Mouse (Mus musculus): ENCODE measurements around the gene Lrrc8a. TPM values are rescaled to one million over a fixed set of nuclear protein-coding genes. Genes with fewer than 3 reads are reported as not detected.
A peak's percentile ranks its signal among the peaks of the same experiment; 100 is the strongest.

The Lrrc8a gene
- polyA plus RNA-seq, 1 experiment from 2014 or later: 42.9 TPM

- ATAC-seq (ENCODE audit: insufficient number of reproducible peaks, low FRiP score, low TSS enrichment, low read depth): no peak
- H3K9me3 ChIP-seq (replicated peaks): no peaks in the 10 kb centered on the region
- H3K27ac ChIP-seq (replicated peaks): no peak overlapping the region
- 76% methylated on average over 6 of the region's 6 CpGs for WGBS
- H3K36me3 ChIP-seq: no peaks in the 10 kb centered on the region
- H3K4me2 ChIP-seq (replicated peaks): no peak overlapping the region
- no peak overlapping the region for H3K4me3 ChIP-seq (replicated peaks)
- H3K4me1 ChIP-seq: peaks cover 1% of the 10 kb centered on the region; the same call in 1 of the 2 replicates
- H3K9ac ChIP-seq: no peak overlapping the region
- no peaks in the 10 kb centered on the region for H3K27me3 ChIP-seq
Measured at GRCm38 (mm10) chr2:30211408-30212168, 25.9 kb upstream of the Lrrc8a start.

- Histone ChIP-seq H3K27ac (replicated peaks) (no peak overlapping the region), H3K4me2 (replicated peaks) (no peak overlapping the region), H3K4me3 (replicated peaks) (no peak overlapping the region), H3K4me1 (no peaks in the 10 kb centered on the region), H3K9ac (no peak overlapping the region), H3K9me3 (replicated peaks) (no peaks in the 10 kb centered on the region), H3K36me3 (no peaks in the 10 kb centered on the region), H3K27me3 (no peaks in the 10 kb centered on the region)
- ATAC-seq (ENCODE audit: insufficient number of reproducible peaks, low FRiP score, low TSS enrichment, low read depth): no peak
- 72% methylated on average over 4 of the region's 4 CpGs for WGBS
Measured at GRCm38 (mm10) chr2:30212169-30212545, 25.4 kb upstream of the Lrrc8a start.

GRCm38 (mm10) chr2:30212951-30213350 is 24.6 kb upstream of the Lrrc8a start:
- Histone ChIP-seq H3K9me3 (replicated peaks) (no peaks in the 10 kb centered on the region), H3K36me3 (no peaks in the 10 kb centered on the region), H3K4me2 (replicated peaks) (no peak overlapping the region), H3K9ac (no peak overlapping the region), H3K27me3 (no peaks in the 10 kb centered on the region), H3K27ac (replicated peaks) (no peak overlapping the region), H3K4me1 (no peaks in the 10 kb centered on the region), H3K4me3 (replicated peaks) (no peak overlapping the region)
- no peak for ATAC-seq (ENCODE audit: insufficient number of reproducible peaks, low FRiP score, low TSS enrichment, low read depth)
- 76% methylated on average over 1 of the region's 1 CpGs for WGBS

GRCm38 (mm10) chr2:30214745-30215144 is 22.8 kb upstream of the Lrrc8a start:
- no peak for ATAC-seq (ENCODE audit: insufficient number of reproducible peaks, low FRiP score, low TSS enrichment, low read depth)
- WGBS: 86% methylated on average over 3 of the region's 3 CpGs
- no peaks in the 10 kb centered on the region for H3K9me3 ChIP-seq (replicated peaks)
- no peak overlapping the region for H3K4me3 ChIP-seq (replicated peaks)
- H3K27me3 ChIP-seq: no peaks in the 10 kb centered on the region
- no peak overlapping the region for H3K4me2 ChIP-seq (replicated peaks)
- H3K27ac ChIP-seq (replicated peaks): no peak overlapping the region
- no peak overlapping the region for H3K9ac ChIP-seq
- no peaks in the 10 kb centered on the region for H3K4me1 ChIP-seq
- no peaks in the 10 kb centered on the region for H3K36me3 ChIP-seq

GRCm38 (mm10) chr2:30215493-30215892 is 22.0 kb upstream of the Lrrc8a start:
- Histone ChIP-seq H3K4me3 (replicated peaks) (no peak overlapping the region), H3K9me3 (replicated peaks) (no peaks in the 10 kb centered on the region), H3K27me3 (no peaks in the 10 kb centered on the region), H3K9ac (no peak overlapping the region), H3K36me3 (no peaks in the 10 kb centered on the region), H3K4me2 (replicated peaks) (no peak overlapping the region), H3K4me1 (no peaks in the 10 kb centered on the region), H3K27ac (replicated peaks) (no peak overlapping the region)
- 81% methylated on average over 6 of the region's 6 CpGs for WGBS
- no peak for ATAC-seq (ENCODE audit: insufficient number of reproducible peaks, low FRiP score, low TSS enrichment, low read depth)

GRCm38 (mm10) chr2:30216293-30216692 is 21.2 kb upstream of the Lrrc8a start:
- 88% methylated on average over 5 of the region's 5 CpGs for WGBS
- Histone ChIP-seq H3K9me3 (replicated peaks) (no peaks in the 10 kb centered on the region), H3K4me2 (replicated peaks) (no peak overlapping the region), H3K36me3 (no peaks in the 10 kb centered on the region), H3K4me1 (no peaks in the 10 kb centered on the region), H3K27ac (replicated peaks) (no peak overlapping the region), H3K9ac (no peak overlapping the region), H3K27me3 (no peaks in the 10 kb centered on the region), H3K4me3 (replicated peaks) (no peak overlapping the region)
- no peak for ATAC-seq (ENCODE audit: insufficient number of reproducible peaks, low FRiP score, low TSS enrichment, low read depth)

GRCm38 (mm10) chr2:30235593-30235992 is 1.9 kb upstream of the Lrrc8a start:
- Histone ChIP-seq H3K27me3 (no peaks in the 10 kb centered on the region), H3K36me3 (peaks cover 10% of the 10 kb centered on the region; the same call in 1 of the 2 replicates), H3K9ac (no peak overlapping the region), H3K4me2 (replicated peaks) (no peak overlapping the region), H3K9me3 (replicated peaks) (0 out of 2 replicates have a peak, but pooled peaks cover 1% of the 10 kb centered on the region), H3K4me1 (peaks cover 29% of the 10 kb centered on the region), H3K27ac (replicated peaks) (no peak overlapping the region), H3K4me3 (replicated peaks) (no peak overlapping the region)
- ATAC-seq (ENCODE audit: insufficient number of reproducible peaks, low FRiP score, low TSS enrichment, low read depth): no peak
- 75% methylated on average over 5 of the region's 5 CpGs for WGBS

GRCm38 (mm10) chr2:30236426-30237198 is 903 bp upstream of the Lrrc8a start:
- 3% methylated on average over 18 of the region's 18 CpGs for WGBS

GRCm38 (mm10) chr2:30237881-30238280 is 366 bp downstream of the Lrrc8a start:
- 0% methylated on average over 36 of the region's 42 CpGs for WGBS
- Histone ChIP-seq H3K4me3 (replicated peaks) (peak overlapping the region; percentile 72), H3K4me1 (peaks cover 36% of the 10 kb centered on the region), H3K9me3 (replicated peaks) (no peaks in the 10 kb centered on the region), H3K4me2 (replicated peaks) (peak overlapping the region; percentile 66), H3K36me3 (peaks cover 33% of the 10 kb centered on the region), H3K9ac (peak overlapping the region; percentile 64), H3K27ac (replicated peaks) (peak overlapping the region; percentile 93), H3K27me3 (no peaks in the 10 kb centered on the region)
- ATAC-seq (ENCODE audit: insufficient number of reproducible peaks, low FRiP score, low TSS enrichment, low read depth): peak; percentile 91

More at GRCm38 (mm10) chr2:30236426-30237198, 903 bp upstream of the Lrrc8a start:
- Histone ChIP-seq H3K27me3 (no peaks in the 10 kb centered on the region), H3K9me3 (replicated peaks) (no peaks in the 10 kb centered on the region), H3K27ac (replicated peaks) (peak overlapping the region; percentile 93), H3K4me2 (replicated peaks) (peak overlapping the region; percentile 66), H3K36me3 (peaks cover 20% of the 10 kb centered on the region), H3K9ac (peak overlapping the region; percentile 47), H3K4me3 (replicated peaks) (peak overlapping the region; percentile 72), H3K4me1 (peaks cover 29% of the 10 kb centered on the region)
- ATAC-seq (ENCODE audit: insufficient number of reproducible peaks, low FRiP score, low TSS enrichment, low read depth): no peak

- no peak for ATAC-seq (ENCODE audit: insufficient number of reproducible peaks, low FRiP score, low TSS enrichment, low read depth)
- 0 out of 2 replicates have a peak overlapping the region, but pooled peaks have one; percentile 64 for H3K9ac ChIP-seq
- peak overlapping the region; percentile 72 for H3K4me3 ChIP-seq (replicated peaks)
- H3K27me3 ChIP-seq: no peaks in the 10 kb centered on the region
- no peaks in the 10 kb centered on the region for H3K9me3 ChIP-seq (replicated peaks)
- H3K4me1 ChIP-seq: peaks cover 36% of the 10 kb centered on the region
- peaks cover 42% of the 10 kb centered on the region for H3K36me3 ChIP-seq
- peak overlapping the region; percentile 66 for H3K4me2 ChIP-seq (replicated peaks)
- WGBS: 75% methylated on average over 3 of the region's 3 CpGs
- 0 out of 2 replicates have a peak overlapping the region, but pooled peaks have one; percentile 23 for H3K27ac ChIP-seq (replicated peaks)
Measured at GRCm38 (mm10) chr2:30238906-30239465, 1.5 kb downstream of the Lrrc8a start.

- no peaks in the 10 kb centered on the region for H3K27me3 ChIP-seq
- H3K27ac ChIP-seq (replicated peaks): no peak overlapping the region
- 81% methylated on average over 4 of the region's 4 CpGs for WGBS
- peaks cover 40% of the 10 kb centered on the region for H3K4me1 ChIP-seq
- 0 out of 2 replicates have a peak overlapping the region, but pooled peaks have one; percentile 66 for H3K4me2 ChIP-seq (replicated peaks)
- no peaks in the 10 kb centered on the region for H3K9me3 ChIP-seq (replicated peaks)
- no peak overlapping the region for H3K4me3 ChIP-seq (replicated peaks)
- H3K36me3 ChIP-seq: peaks cover 46% of the 10 kb centered on the region
- no peak for ATAC-seq (ENCODE audit: insufficient number of reproducible peaks, low FRiP score, low TSS enrichment, low read depth)
- no peak overlapping the region for H3K9ac ChIP-seq
Measured at GRCm38 (mm10) chr2:30239777-30240176, 2.3 kb downstream of the Lrrc8a start.

Data from embryonic facial prominence, embryonic 15.5 days (tissue).